Mouse (Mus musculus): ENCODE results near the gene Psmb11.

DNA sequence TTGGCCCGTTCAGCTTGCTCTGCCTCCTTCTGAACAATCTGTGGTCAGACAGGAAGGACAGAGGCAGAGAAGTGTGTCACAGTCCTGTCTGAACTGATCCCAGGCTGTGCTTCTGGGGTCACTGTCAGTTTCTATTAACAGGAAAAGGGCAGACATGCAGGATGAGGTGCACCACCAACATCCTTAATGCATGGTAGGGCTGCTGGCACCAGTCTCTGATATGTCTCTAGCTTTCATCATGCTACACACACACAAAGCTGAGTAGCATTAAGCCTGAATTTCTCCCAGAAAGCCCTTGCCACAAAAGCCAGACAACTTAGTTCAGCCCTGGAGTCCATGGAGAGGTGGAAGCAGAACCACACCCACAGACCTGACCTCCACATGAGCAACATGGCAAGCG, 21.8 kb downstream of the Psmb11 start:
- TF ChIP-seq CTCF (IDR thresholded peaks at IDR 0.05; ENCODE audit: control insufficient read depth, insufficient read depth, insufficient read length) (no peak), USF1 (IDR thresholded peaks at IDR 0.05; ENCODE audit: low read depth) (no peak), CEBPB (IDR thresholded peaks at IDR 0.05; ENCODE audit: low read depth) (no peak)

All from C2C12 (cell line).